ENCODE assay signal across 8 mouse cellular contexts in the genomic region with DNA sequence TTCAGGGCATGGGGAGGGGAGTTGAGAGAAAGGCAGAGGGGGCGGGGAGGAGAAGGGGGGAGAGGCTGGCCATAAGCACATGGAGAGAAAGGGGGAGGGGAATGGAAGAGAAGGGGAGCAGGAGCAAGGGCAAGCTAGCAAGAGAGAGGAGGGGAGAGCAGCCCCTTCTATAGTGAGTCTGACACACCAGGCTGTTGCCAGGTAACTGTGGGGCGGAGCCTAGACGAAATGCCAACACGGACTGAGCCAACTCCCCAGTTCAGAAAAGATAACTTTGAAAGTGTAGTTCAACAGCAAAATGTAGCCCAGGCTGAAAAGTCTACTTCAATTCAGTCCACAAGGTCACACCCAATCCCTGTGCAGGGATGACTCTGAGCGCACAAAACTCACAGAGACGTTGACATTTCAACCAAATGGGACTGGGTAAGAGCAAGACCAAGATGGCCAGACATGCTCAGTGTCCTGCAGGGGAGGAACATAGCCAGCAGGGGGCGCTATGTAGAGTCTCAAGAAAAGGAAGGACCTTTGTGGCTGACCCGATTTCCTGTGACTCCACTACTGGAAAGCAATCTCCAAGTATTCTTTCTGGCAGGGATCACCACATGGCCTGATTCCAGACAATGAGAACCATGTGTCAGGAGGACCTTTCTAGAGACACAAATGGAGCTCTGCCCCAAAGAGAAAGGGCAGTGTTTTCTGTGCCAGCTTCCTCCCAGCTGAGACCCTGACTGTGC.
DNase-seq lines count a peak whose midpoint lies in the region; ATAC-seq and TF ChIP-seq lines count a peak whose summit lies in the region.
"Had no signal": no experiment of that assay in that cellular context is flagged by ENCODE, and none has a peak within 500 bp of the region (broad histone marks: within the 10 kb centered on the region; RNA-seq: fewer than 3 reads in every experiment).

No protein-coding gene starts in this region.

- H3K4me2 ChIP-seq in liver, embryonic 11.5 days, result no peak overlapping the region
- no peak overlapping the region for H3K4me2 ChIP-seq in lung, postnatal 0 days (replicated peaks; ENCODE audit: low read depth, low read length)
- H3K4me2 ChIP-seq: embryonic facial prominence, embryonic 12.5 days had no signal

- H3K4me3 ChIP-seq in liver, adult 2 months (ENCODE audit: insufficient read depth, low read depth, low read length), result no peak overlapping the region
- H3K4me3 ChIP-seq in liver, embryonic 11.5 days (ENCODE audit: low read depth, low read length), result no peak overlapping the region
- no peak overlapping the region for H3K4me3 ChIP-seq in embryonic facial prominence, embryonic 10.5 days
- H3K4me3 ChIP-seq in lung, postnatal 0 days (ENCODE audit: low read depth, low read length), result no peak overlapping the region
- H3K4me3 ChIP-seq: embryonic facial prominence, embryonic 12.5 days had no signal

- no peaks in the 10 kb centered on the region for H3K36me3 ChIP-seq in liver, adult 2 months (ENCODE audit: control insufficient read depth, insufficient read depth, low read length)
- H3K36me3 ChIP-seq in liver, embryonic 11.5 days (ENCODE audit: control insufficient read depth, insufficient read depth, low read length), result no peaks in the 10 kb centered on the region
- no peaks in the 10 kb centered on the region for H3K36me3 ChIP-seq in embryonic facial prominence, embryonic 10.5 days (replicated peaks)
- no peaks in the 10 kb centered on the region for H3K36me3 ChIP-seq in lung, postnatal 0 days (ENCODE audit: insufficient read depth, low read length)
- H3K36me3 ChIP-seq: embryonic facial prominence, embryonic 12.5 days had no signal

- DNase-seq in liver, adult 2 months (ENCODE audit: extremely low read depth, low read depth, low spot score), result peak; percentile 2
- no peak for DNase-seq in liver, embryonic 11.5 days (ENCODE audit: low spot score)
- peak; percentile 48 for DNase-seq in adrenal gland, postnatal 10 days
- peak; percentile 54 for DNase-seq in embryonic facial prominence, embryonic 10.5 days (ENCODE audit: low spot score)
- peak; percentile 32 for DNase-seq in lung, postnatal 0 days (ENCODE audit: low spot score)
- DNase-seq in frontal cortex, postnatal 36 days (ENCODE audit: low spot score in 2 of 2), result no peak
- DNase-seq in urinary bladder, adult 2 months (ENCODE audit: low spot score), result no peak

- ATAC-seq in liver, embryonic 11.5 days (replicated peaks; ENCODE audit: low FRiP score), result no peak
- no peak for ATAC-seq in lung, postnatal 0 days

- no peaks in the 10 kb centered on the region for H3K4me1 ChIP-seq in liver, adult 2 months (ENCODE audit: control insufficient read depth, insufficient read depth, low read length)
- H3K4me1 ChIP-seq in liver, embryonic 11.5 days (replicated peaks; ENCODE audit: control insufficient read depth, insufficient read depth, low read length), result no peaks in the 10 kb centered on the region; the same call in 1 of the 2 replicates
- H3K4me1 ChIP-seq in embryonic facial prominence, embryonic 10.5 days, result peaks cover 34% of the 10 kb centered on the region
- peaks cover 4% of the 10 kb centered on the region for H3K4me1 ChIP-seq in lung, postnatal 0 days (ENCODE audit: insufficient read depth, low read depth, low read length)
- H3K4me1 ChIP-seq: embryonic facial prominence, embryonic 12.5 days had no signal

- H3K27ac ChIP-seq in liver, adult 2 months (replicated peaks; ENCODE audit: insufficient read depth, low read depth, low read length), result no peak overlapping the region
- H3K27ac ChIP-seq in liver, embryonic 11.5 days (ENCODE audit: low read depth, low read length), result no peak overlapping the region
- no peak overlapping the region; the same call in 1 of the 2 replicates for H3K27ac ChIP-seq in embryonic facial prominence, embryonic 10.5 days (replicated peaks)
- no peak overlapping the region for H3K27ac ChIP-seq in lung, postnatal 0 days (ENCODE audit: low read length)
- H3K27ac ChIP-seq: embryonic facial prominence, embryonic 12.5 days had no signal

- no peak for TF ChIP-seq EP300 in lung, postnatal 0 days (IDR thresholded peaks at IDR 0.05)

- no peaks in the 10 kb centered on the region for H3K9me3 ChIP-seq in liver, embryonic 11.5 days (ENCODE audit: control insufficient read depth, low read length)
- no peaks in the 10 kb centered on the region for H3K9me3 ChIP-seq in embryonic facial prominence, embryonic 10.5 days
- H3K9me3 ChIP-seq in lung, postnatal 0 days (ENCODE audit: low read length), result no peaks in the 10 kb centered on the region
- H3K9me3 ChIP-seq: embryonic facial prominence, embryonic 12.5 days had no signal

- no peaks in the 10 kb centered on the region for H3K79me2 ChIP-seq in liver, adult 2 months (ENCODE audit: control insufficient read depth, insufficient read depth, low read length)

- peak; percentile 24; the same call in 1 of the 2 replicates for TF ChIP-seq CTCF in liver, adult 2 months (IDR thresholded peaks at IDR 0.05; ENCODE audit: low read depth, low read length)
- TF ChIP-seq CTCF in lung, postnatal 0 days (IDR thresholded peaks at IDR 0.05), result peak; percentile 57

- 71% methylated on average over 8 of the region's 8 CpGs for WGBS in liver, adult 2 months
- WGBS in liver, embryonic 11.5 days, result 61% methylated on average over 8 of the region's 8 CpGs
- WGBS in embryonic facial prominence, embryonic 10.5 days, result 73% methylated on average over 8 of the region's 8 CpGs
- 62% methylated on average over 8 of the region's 8 CpGs for WGBS in lung, postnatal 0 days

- H3K9ac ChIP-seq in liver, adult 2 months (ENCODE audit: low read depth, low read length), result no peak overlapping the region
- H3K9ac ChIP-seq in liver, embryonic 11.5 days (ENCODE audit: low read depth, low read length), result no peak overlapping the region
- H3K9ac ChIP-seq in lung, postnatal 0 days (replicated peaks; ENCODE audit: low read depth), result no peak overlapping the region
- H3K9ac ChIP-seq: embryonic facial prominence, embryonic 12.5 days had no signal

- no peak for TF ChIP-seq POLR2A in liver, adult 2 months (IDR thresholded peaks at IDR 0.05; ENCODE audit: extremely low read depth, insufficient read depth, low read length)

- 0 out of 2 replicates have a peak, but pooled peaks cover 5% of the 10 kb centered on the region for H3K27me3 ChIP-seq in liver, adult 2 months (ENCODE audit: control insufficient read depth, insufficient read depth, low read length)
- no peaks in the 10 kb centered on the region for H3K27me3 ChIP-seq in liver, embryonic 11.5 days (replicated peaks; ENCODE audit: control insufficient read depth, insufficient read depth, low read length)
- H3K27me3 ChIP-seq in embryonic facial prominence, embryonic 10.5 days (replicated peaks; ENCODE audit: low read depth, poor library complexity, severe bottlenecking), result 0 out of 2 replicates have a peak, but pooled peaks cover under 1% of the 10 kb centered on the region
- H3K27me3 ChIP-seq in lung, postnatal 0 days (replicated peaks; ENCODE audit: insufficient read depth, low read length), result no peaks in the 10 kb centered on the region
- H3K27me3 ChIP-seq: embryonic facial prominence, embryonic 12.5 days had no signal

Comparison
In these comparisons a context has a peak if more than half of its experiments do, and no peak if none do; other contexts are left out.
1. DNase-seq: peak in liver, adult 2 months (single experiment), adrenal gland, postnatal 10 days (single experiment), embryonic facial prominence, embryonic 10.5 days (single experiment) and lung, postnatal 0 days (single experiment); none in liver, embryonic 11.5 days (single experiment), frontal cortex, postnatal 36 days (0 of 2) and urinary bladder, adult 2 months (single experiment).